Mouse (Mus musculus): ENCODE data around the gene Rxfp2. TPM values are rescaled to one million over a fixed set of nuclear protein-coding genes. Genes with fewer than 3 reads are reported as not detected.

Gene Rxfp2
- not detected in 2 replicates for total RNA-seq (2014; rRNA removed; ENCODE audit: low replicate concordance)
- not detected in 2 replicates for polyA plus RNA-seq (2015; fragmentation: Nextera tagmentation; extraction: Ambion mirVana)

GRCm38 (mm10) chr5:150018656-150019055 is at the start of gene Rxfp2:
TSS of gene Rxfp2 (plus strand) at chr5:150018675.
- TF ChIP-seq CTCF (IDR thresholded peaks at IDR 0.05; ENCODE audit: low read depth) (no peak), EP300 (IDR thresholded peaks at IDR 0.05; ENCODE audit: low read depth) (no peak)
- no peak for DNase-seq (ENCODE audit: low spot score)
- Histone ChIP-seq H3K36me3 (replicated peaks; ENCODE audit: control insufficient read depth, insufficient read depth, low read length) (no peaks in the 10 kb centered on the region), H3K27ac (ENCODE audit: low read depth) (no peak within 1 kb of the TSS), H3K27me3 (ENCODE audit: control insufficient read depth, insufficient read depth, low read length) (no peaks in the 10 kb centered on the region), H3K4me1 (ENCODE audit: control insufficient read depth, insufficient read depth) (no peaks in the 10 kb centered on the region), H3K4me2 (ENCODE audit: low read depth, low read length) (no peak within 1 kb of the TSS), H3K4me3 (ENCODE audit: low read depth, low read length) (no peak within 1 kb of the TSS), H3K9ac (replicated peaks; ENCODE audit: low read depth, low read length) (no peak within 1 kb of the TSS), H3K9me3 (replicated peaks; ENCODE audit: control insufficient read depth, low read length) (no peaks in the 10 kb centered on the region)
- no peak for ATAC-seq (ENCODE audit: insufficient read depth, low read depth)
- WGBS, result 65% methylated on average over 19 of the region's 19 CpGs

DNA sequence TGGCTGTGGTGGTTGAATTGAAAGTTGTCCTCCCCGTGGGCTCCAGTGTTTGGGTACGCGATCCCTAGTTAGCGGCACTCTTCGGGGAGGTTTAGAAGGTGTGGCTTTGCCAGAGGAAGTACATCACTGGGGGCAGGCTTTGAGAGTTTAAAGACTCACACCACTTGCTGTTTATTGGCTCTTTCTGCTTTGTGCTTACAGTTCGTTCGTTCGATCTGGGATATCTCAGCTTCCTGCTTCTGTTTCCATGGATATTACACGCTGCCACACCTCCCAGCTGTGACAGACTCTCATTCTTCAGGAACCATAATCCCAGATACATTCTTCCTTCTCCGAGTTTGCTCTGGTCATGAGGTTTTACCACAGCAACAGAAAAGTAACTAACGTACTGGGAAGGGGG is 48.2 kb upstream of the Rxfp2 start:
- no peak for ATAC-seq (ENCODE audit: insufficient read depth, low read depth)
- Histone ChIP-seq H3K27me3 (ENCODE audit: control insufficient read depth, insufficient read depth, low read length) (no peaks in the 10 kb centered on the region), H3K4me1 (ENCODE audit: control insufficient read depth, insufficient read depth) (no peaks in the 10 kb centered on the region), H3K4me3 (ENCODE audit: low read depth, low read length) (no peak overlapping the region), H3K9me3 (replicated peaks; ENCODE audit: control insufficient read depth, low read length) (0 out of 2 replicates have a peak, but pooled peaks cover under 1% of the 10 kb centered on the region), H3K4me2 (ENCODE audit: low read depth, low read length) (no peak overlapping the region), H3K27ac (ENCODE audit: low read depth) (no peak overlapping the region), H3K9ac (replicated peaks; ENCODE audit: low read depth, low read length) (no peak overlapping the region), H3K36me3 (replicated peaks; ENCODE audit: control insufficient read depth, insufficient read depth, low read length) (no peaks in the 10 kb centered on the region)
- DNase-seq (ENCODE audit: low spot score), result no peak
- TF ChIP-seq EP300 (IDR thresholded peaks at IDR 0.05; ENCODE audit: low read depth) (no peak), CTCF (IDR thresholded peaks at IDR 0.05; ENCODE audit: low read depth) (no peak)
- 85% methylated on average over 11 of the region's 11 CpGs for WGBS

DNA sequence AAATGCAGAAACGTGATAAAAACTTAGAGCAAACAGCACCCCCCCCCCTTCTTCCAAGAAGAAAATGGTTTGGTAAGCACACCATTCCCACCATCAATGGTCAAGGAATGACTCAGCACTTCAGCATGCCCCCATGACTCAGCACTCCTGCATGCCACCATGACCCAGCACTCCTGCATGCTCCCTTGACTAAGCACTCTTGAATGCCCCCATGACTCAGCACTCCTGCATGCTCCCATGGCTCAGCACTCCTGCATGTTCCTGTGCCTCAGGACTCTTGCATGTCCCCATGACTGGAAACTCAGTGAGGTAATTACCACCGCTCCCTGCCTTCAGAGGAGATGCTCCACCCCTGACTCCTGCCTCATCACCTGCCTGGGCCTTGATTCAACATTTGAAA is 41.4 kb upstream of the Rxfp2 start:
- no peak for DNase-seq (ENCODE audit: low spot score)
- Histone ChIP-seq H3K27ac (ENCODE audit: low read depth) (no peak overlapping the region), H3K4me3 (ENCODE audit: low read depth, low read length) (no peak overlapping the region), H3K9me3 (replicated peaks; ENCODE audit: control insufficient read depth, low read length) (peaks cover 2% of the 10 kb centered on the region; the same call in 1 of the 2 replicates), H3K9ac (replicated peaks; ENCODE audit: low read depth, low read length) (no peak overlapping the region), H3K36me3 (replicated peaks; ENCODE audit: control insufficient read depth, insufficient read depth, low read length) (no peaks in the 10 kb centered on the region), H3K4me1 (ENCODE audit: control insufficient read depth, insufficient read depth) (no peaks in the 10 kb centered on the region), H3K27me3 (ENCODE audit: control insufficient read depth, insufficient read depth, low read length) (no peaks in the 10 kb centered on the region), H3K4me2 (ENCODE audit: low read depth, low read length) (no peak overlapping the region)
- 82% methylated on average over 2 of the region's 2 CpGs for WGBS
- ATAC-seq (ENCODE audit: insufficient read depth, low read depth), result no peak
- no peak for TF ChIP-seq EP300 (IDR thresholded peaks at IDR 0.05; ENCODE audit: low read depth)
- no peak for TF ChIP-seq CTCF (IDR thresholded peaks at IDR 0.05; ENCODE audit: low read depth)

DNA sequence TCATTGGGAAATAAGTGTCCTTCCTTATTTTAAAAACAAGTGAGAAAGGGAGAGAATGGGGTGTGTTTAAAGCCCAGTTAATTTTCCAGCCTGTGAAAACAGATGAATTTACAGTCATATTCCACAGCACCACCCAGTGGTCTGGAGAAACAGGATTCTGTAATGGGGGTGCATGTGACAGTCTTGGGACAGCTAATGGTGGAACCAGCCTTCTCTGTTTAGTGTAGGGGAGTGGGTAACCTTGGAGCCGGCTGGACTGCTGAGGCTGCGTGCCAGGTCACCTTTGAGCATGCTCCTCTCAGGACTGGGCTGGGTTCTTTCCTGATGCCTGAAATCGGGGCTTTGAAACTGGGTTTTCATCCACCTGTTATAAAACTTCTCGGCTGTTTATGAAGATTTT is 34.9 kb upstream of the Rxfp2 start:
- H3K36me3 ChIP-seq (replicated peaks; ENCODE audit: control insufficient read depth, insufficient read depth, low read length), result no peaks in the 10 kb centered on the region
- H3K27me3 ChIP-seq (ENCODE audit: control insufficient read depth, insufficient read depth, low read length), result no peaks in the 10 kb centered on the region
- TF ChIP-seq CTCF (IDR thresholded peaks at IDR 0.05; ENCODE audit: low read depth), result peak; percentile 44
- TF ChIP-seq EP300 (IDR thresholded peaks at IDR 0.05; ENCODE audit: low read depth), result no peak
- H3K4me1 ChIP-seq (ENCODE audit: control insufficient read depth, insufficient read depth), result no peaks in the 10 kb centered on the region
- no peaks in the 10 kb centered on the region for H3K9me3 ChIP-seq (replicated peaks; ENCODE audit: control insufficient read depth, low read length)
- H3K27ac ChIP-seq (ENCODE audit: low read depth), result no peak overlapping the region
- no peak overlapping the region for H3K9ac ChIP-seq (replicated peaks; ENCODE audit: low read depth, low read length)
- H3K4me2 ChIP-seq (ENCODE audit: low read depth, low read length), result no peak overlapping the region
- DNase-seq (ENCODE audit: low spot score), result no peak
- ATAC-seq (ENCODE audit: insufficient read depth, low read depth), result no peak
- H3K4me3 ChIP-seq (ENCODE audit: low read depth, low read length), result no peak overlapping the region
- 71% methylated on average over 4 of the region's 4 CpGs for WGBS

DNA sequence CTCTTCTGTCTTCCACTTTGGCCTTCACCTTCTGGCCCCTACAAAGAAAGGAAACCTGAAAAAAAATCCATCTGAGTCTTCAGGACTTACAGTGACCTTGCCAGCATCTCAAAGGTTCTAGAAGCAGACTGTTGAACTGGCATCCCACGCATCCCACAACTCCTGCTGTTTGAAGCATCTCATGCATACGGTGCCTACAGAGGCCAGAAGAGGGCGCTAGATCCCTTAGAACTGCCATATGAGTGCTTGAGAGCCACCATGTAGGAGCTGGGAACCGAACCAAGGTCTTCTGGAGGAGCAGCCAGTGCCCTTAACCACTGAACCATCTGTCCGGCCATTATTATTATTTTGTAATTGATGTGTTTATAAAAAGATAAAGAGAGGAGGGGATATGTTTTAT is 23.9 kb upstream of the Rxfp2 start:
- WGBS, result 69% methylated on average over 5 of the region's 5 CpGs
- H3K27me3 ChIP-seq (ENCODE audit: control insufficient read depth, insufficient read depth, low read length), result no peaks in the 10 kb centered on the region
- no peak for DNase-seq (ENCODE audit: low spot score)
- no peaks in the 10 kb centered on the region for H3K36me3 ChIP-seq (replicated peaks; ENCODE audit: control insufficient read depth, insufficient read depth, low read length)
- H3K4me3 ChIP-seq (ENCODE audit: low read depth, low read length), result no peak overlapping the region
- no peaks in the 10 kb centered on the region for H3K4me1 ChIP-seq (ENCODE audit: control insufficient read depth, insufficient read depth)
- no peak overlapping the region for H3K27ac ChIP-seq (ENCODE audit: low read depth)
- H3K4me2 ChIP-seq (ENCODE audit: low read depth, low read length), result no peak overlapping the region
- H3K9ac ChIP-seq (replicated peaks; ENCODE audit: low read depth, low read length), result no peak overlapping the region
- no peak for ATAC-seq (ENCODE audit: insufficient read depth, low read depth)
- TF ChIP-seq EP300 (IDR thresholded peaks at IDR 0.05; ENCODE audit: low read depth) (no peak), CTCF (IDR thresholded peaks at IDR 0.05; ENCODE audit: low read depth) (no peak)
- peaks cover 7% of the 10 kb centered on the region; the same call in 1 of the 2 replicates for H3K9me3 ChIP-seq (replicated peaks; ENCODE audit: control insufficient read depth, low read length)

GRCm38 (mm10) chr5:149996614-149997013 is 21.9 kb upstream of the Rxfp2 start:
- Histone ChIP-seq H3K4me2 (ENCODE audit: low read depth, low read length) (no peak overlapping the region), H3K27me3 (ENCODE audit: control insufficient read depth, insufficient read depth, low read length) (no peaks in the 10 kb centered on the region), H3K27ac (ENCODE audit: low read depth) (no peak overlapping the region), H3K4me1 (ENCODE audit: control insufficient read depth, insufficient read depth) (no peaks in the 10 kb centered on the region), H3K9ac (replicated peaks; ENCODE audit: low read depth, low read length) (no peak overlapping the region), H3K9me3 (replicated peaks; ENCODE audit: control insufficient read depth, low read length) (peaks cover 7% of the 10 kb centered on the region; the same call in 1 of the 2 replicates), H3K4me3 (ENCODE audit: low read depth, low read length) (no peak overlapping the region), H3K36me3 (replicated peaks; ENCODE audit: control insufficient read depth, insufficient read depth, low read length) (no peaks in the 10 kb centered on the region)
- DNase-seq (ENCODE audit: low spot score) (no peak), ATAC-seq (ENCODE audit: insufficient read depth, low read depth) (no peak)
- 87% methylated on average over 4 of the region's 4 CpGs for WGBS
- TF ChIP-seq CTCF (IDR thresholded peaks at IDR 0.05; ENCODE audit: low read depth) (no peak), EP300 (IDR thresholded peaks at IDR 0.05; ENCODE audit: low read depth) (no peak)

Data from heart, postnatal 0 days (tissue).